Mouse (Mus musculus) heart, adult 2 months (tissue): Measurements from ENCODE around the gene Necap2. TPM values are rescaled to one million over a fixed set of nuclear protein-coding genes. Genes with fewer than 3 reads are reported as not detected.

Source experiments
- DNase-seq, 2 experiments: peaks; one replicate each; pipeline ENCODE4 v3.0.0; 2021
- H3K27ac ChIP-seq: fragments of 200-600 bp; 2 replicates; pipeline ENCODE4 v1.8.1; 2022
- H3K27me3 ChIP-seq: fragments of 200-500 bp; 2 replicates; pipeline ENCODE4 v1.6.1; 2012; ENCODE audit warnings: mild to moderate bottlenecking, low read length, inconsistent platforms, mixed read lengths; ENCODE audit not compliant: control insufficient read depth, insufficient read depth
- H3K36me3 ChIP-seq: fragments of 200-500 bp; 2 replicates; pipeline ENCODE4 v1.6.1; 2012; ENCODE audit warnings: low read length, inconsistent platforms; ENCODE audit not compliant: control insufficient read depth, insufficient read depth
- H3K4me1 ChIP-seq: fragments of 200-500 bp; 2 replicates; pipeline ENCODE4 v1.6.1; 2011; ENCODE audit warnings: low read length; ENCODE audit not compliant: control insufficient read depth, insufficient read depth
- H3K4me3 ChIP-seq: fragments of 200-600 bp; 2 replicates; pipeline ENCODE4 v1.8.1; 2022
- H3K79me2 ChIP-seq: fragments of 200-500 bp; replicated peaks from 2 replicates; pipeline ENCODE4 v1.6.1; 2012; ENCODE audit warnings: mild to moderate bottlenecking, inconsistent platforms, low read length, moderate library complexity, mixed read lengths; ENCODE audit not compliant: control insufficient read depth, insufficient read depth
- H3K9ac ChIP-seq: fragments of 200-500 bp; 2 replicates; pipeline ENCODE4 v1.6.1; 2012; ENCODE audit warnings: low read depth, mild to moderate bottlenecking, control low read depth, inconsistent platforms, low read length, mixed read lengths
- CTCF ChIP-seq: fragments of 200-600 bp; IDR thresholded peaks from 2 replicates; pipeline ENCODE4 v1.8.1; 2022; ENCODE audit warnings: antibody characterized with exemption, mild to moderate bottlenecking, moderate library complexity
- EP300 ChIP-seq: fragments of 200-500 bp; IDR thresholded peaks from 2 replicates; pipeline ENCODE4 v1.6.1; 2011; ENCODE audit warnings: low read depth, low read length, control low read depth; ENCODE audit not compliant: insufficient read depth
- POLR2A ChIP-seq: fragments of 200-500 bp; IDR thresholded peaks from 2 replicates; pipeline ENCODE4 v1.6.1; 2011; ENCODE audit warnings: mild to moderate bottlenecking, low read depth, low read length, control low read depth; ENCODE audit not compliant: insufficient read depth
- WGBS: fragments of 180-500 bp; shearing (Covaris S2); methylation state at CpG from one replicate; pipeline ENCODE4 v1.1.7; 2018; 5-methylcytosine and 5-hydroxymethylcytosine counted together
- intact Hi-C: fragments of 180-260 bp; cut with DNase I; formaldehyde crosslinking; loops from one replicate; pipeline ENCODE4 v1.15.1; 2025
- polyA plus RNA-seq: library from polyadenylated mRNA; depleted of rRNA; stranded (reverse); fragments of >200 nt; gene quantifications from 2 replicates; pipeline ENCODE4 v1.2.3, GENCODE M21; 2012
- total RNA-seq, 2 experiments: library from RNA; stranded (reverse); gene quantifications; 2 replicates each; pipeline ENCODE4 v1.2.3; 2021

The Necap2 gene
- total and polyA plus RNA-seq, 3 experiments = 13.9 to 21.2 (median 14.9) TPM

- no peaks in the 10 kb centered on the region for H3K79me2 ChIP-seq
- no peaks in the 10 kb centered on the region for H3K36me3 ChIP-seq
- no peak overlapping the region for H3K4me3 ChIP-seq
- TF ChIP-seq CTCF (no peak), POLR2A (no peak), EP300 (no peak)
- no peak overlapping the region for H3K27ac ChIP-seq
- peaks cover 8% of the 10 kb centered on the region for H3K4me1 ChIP-seq
- DNase-seq = peak in 1 of 2 experiments; percentile 30
- WGBS = 61% methylated on average over 6 of the region's 6 CpGs
- H3K9ac ChIP-seq = no peak overlapping the region
- intact Hi-C loops = no loop called here
- H3K27me3 ChIP-seq = no peaks in the 10 kb centered on the region
These were observed 36.4 kb upstream of the Necap2 start for GRCm38 (mm10) chr4:141114521-141114981.

GRCm38 (mm10) chr4:141113831-141114230, 35.7 kb upstream of the Necap2 start:
- Histone ChIP-seq H3K79me2 (no peaks in the 10 kb centered on the region), H3K9ac (no peak overlapping the region), H3K27ac (no peak overlapping the region), H3K4me3 (no peak overlapping the region), H3K4me1 (peaks cover 1% of the 10 kb centered on the region; the same call in 1 of the 2 replicates), H3K27me3 (no peaks in the 10 kb centered on the region), H3K36me3 (no peaks in the 10 kb centered on the region)
- WGBS = 82% methylated on average over 7 of the region's 7 CpGs
- intact Hi-C loops = no loop called here
- no peak for DNase-seq
- TF ChIP-seq EP300 (no peak), CTCF (no peak), POLR2A (no peak)

- TF ChIP-seq POLR2A (no peak), CTCF (no peak), EP300 (no peak)
- intact Hi-C loops = no loop called here
- Histone ChIP-seq H3K4me1 (no peaks in the 10 kb centered on the region), H3K27me3 (no peaks in the 10 kb centered on the region), H3K4me3 (no peak overlapping the region), H3K9ac (no peak overlapping the region), H3K79me2 (no peaks in the 10 kb centered on the region), H3K36me3 (no peaks in the 10 kb centered on the region), H3K27ac (no peak overlapping the region)
- no peak for DNase-seq
- WGBS = 17% methylated on average over 10 of the region's 10 CpGs
These were observed 30.1 kb upstream of the Necap2 start for GRCm38 (mm10) chr4:141108196-141108732.

GRCm38 (mm10) chr4:141106526-141107183, 28.5 kb upstream of the Necap2 start:
- TF ChIP-seq EP300 = no peak
- no peak for TF ChIP-seq POLR2A
- TF ChIP-seq CTCF = no peak
- Histone ChIP-seq H3K27me3 (no peaks in the 10 kb centered on the region), H3K27ac (no peak overlapping the region), H3K79me2 (no peaks in the 10 kb centered on the region), H3K9ac (no peak overlapping the region), H3K4me3 (no peak overlapping the region), H3K4me1 (no peaks in the 10 kb centered on the region), H3K36me3 (no peaks in the 10 kb centered on the region)
- no peak for DNase-seq
- intact Hi-C loops = no loop called here
- 83% methylated on average over 16 of the region's 16 CpGs for WGBS

- TF ChIP-seq CTCF = peak; percentile 58
- no peak for TF ChIP-seq EP300
- DNase-seq = no peak
- H3K79me2 ChIP-seq = no peaks in the 10 kb centered on the region
- H3K27me3 ChIP-seq = no peaks in the 10 kb centered on the region
- H3K27ac ChIP-seq = no peak overlapping the region
- H3K9ac ChIP-seq = no peak overlapping the region
- no peaks in the 10 kb centered on the region for H3K4me1 ChIP-seq
- no peaks in the 10 kb centered on the region for H3K36me3 ChIP-seq
- WGBS = 63% methylated on average over 6 of the region's 6 CpGs
- H3K4me3 ChIP-seq = no peak overlapping the region
- intact Hi-C loops = no loop called here
These were observed 23.7 kb upstream of the Necap2 start for GRCm38 (mm10) chr4:141101855-141102254.

GRCm38 (mm10) chr4:141101291-141101690, 23.1 kb upstream of the Necap2 start:
- intact Hi-C loops = no loop called here
- 95% methylated on average over 9 of the region's 9 CpGs for WGBS
- H3K4me3 ChIP-seq = no peak overlapping the region
- no peak overlapping the region for H3K9ac ChIP-seq
- no peaks in the 10 kb centered on the region for H3K36me3 ChIP-seq
- H3K4me1 ChIP-seq = no peaks in the 10 kb centered on the region
- no peak overlapping the region for H3K27ac ChIP-seq
- DNase-seq = no peak
- TF ChIP-seq EP300 = no peak
- no peak for TF ChIP-seq CTCF
- TF ChIP-seq POLR2A = no peak
- no peaks in the 10 kb centered on the region for H3K79me2 ChIP-seq
- no peaks in the 10 kb centered on the region for H3K27me3 ChIP-seq
